Mouse (Mus musculus) neural tube, embryonic 10.5 days (tissue): ENCODE results near the gene Vsig8.
A peak's percentile ranks its signal among the peaks of the same experiment; 100 is the strongest.

Source experiments
- DNase-seq: peaks from one replicate; pipeline ENCODE4 v3.0.0-alpha.2; 2017; ENCODE audit warnings: low spot score; ENCODE audit errors: extremely low spot score

Gene Vsig8

GRCm38 (mm10) chr1:172528701-172529100, 27.0 kb upstream of the Vsig8 start:
- DNase-seq = peak; percentile 84

- DNase-seq = peak; percentile 61
These were observed 25.1 kb upstream of the Vsig8 start for GRCm38 (mm10) chr1:172530544-172531220.

GRCm38 (mm10) chr1:172532551-172532950, 23.2 kb upstream of the Vsig8 start:
- peak; percentile 62 for DNase-seq

- no peak for DNase-seq
These were observed 20.6 kb upstream of the Vsig8 start for GRCm38 (mm10) chr1:172535116-172535515.

- no peak for DNase-seq
These were observed 15.9 kb upstream of the Vsig8 start for GRCm38 (mm10) chr1:172539827-172540226.

- no peak for DNase-seq
These were observed 15.4 kb upstream of the Vsig8 start for GRCm38 (mm10) chr1:172540283-172540820.

- DNase-seq = no peak
These were observed 9.7 kb upstream of the Vsig8 start for GRCm38 (mm10) chr1:172546062-172546461.

GRCm38 (mm10) chr1:172548501-172548900, 7.2 kb upstream of the Vsig8 start:
- no peak for DNase-seq

GRCm38 (mm10) chr1:172549314-172549713, 6.4 kb upstream of the Vsig8 start:
- no peak for DNase-seq

GRCm38 (mm10) chr1:172549717-172550116, 6.0 kb upstream of the Vsig8 start:
- no peak for DNase-seq

GRCm38 (mm10) chr1:172550551-172550951, 5.2 kb upstream of the Vsig8 start:
- DNase-seq = peak; percentile 51

- no peak for DNase-seq
These were observed 4.7 kb upstream of the Vsig8 start for GRCm38 (mm10) chr1:172551009-172551408.

- no peak for DNase-seq
These were observed 3.1 kb upstream of the Vsig8 start for GRCm38 (mm10) chr1:172552623-172553022.

- peak; percentile 85 for DNase-seq
These were observed 7.1 kb downstream of the Vsig8 start for GRCm38 (mm10) chr1:172562641-172563464.

GRCm38 (mm10) chr1:172563465-172563828, 7.7 kb downstream of the Vsig8 start:
- no peak for DNase-seq

- no peak for DNase-seq
These were observed 10.4 kb downstream of the Vsig8 start for GRCm38 (mm10) chr1:172566131-172566530.

GRCm38 (mm10) chr1:172567758-172568157, 12.0 kb downstream of the Vsig8 start:
- no peak for DNase-seq

GRCm38 (mm10) chr1:172580116-172580515, 24.4 kb downstream of the Vsig8 start:
- DNase-seq = no peak

GRCm38 (mm10) chr1:172582436-172582835, 26.7 kb downstream of the Vsig8 start:
- no peak for DNase-seq

GRCm38 (mm10) chr1:172584271-172584670, 28.5 kb downstream of the Vsig8 start:
- no peak for DNase-seq

- no peak for DNase-seq
These were observed 29.3 kb downstream of the Vsig8 start for GRCm38 (mm10) chr1:172585026-172585425.
